Mouse (Mus musculus) left cerebral cortex, postnatal 10 days (tissue): ENCODE measurements at regions not wholly inside any gene's neighbourhood (a gene's known extent, or its start where the extent isn't known, plus 50 kb on each side); places are given as distances from the start of the nearest gene placed in this dataset.
A peak's percentile ranks its signal among the peaks of the same experiment; 100 is the strongest.

Experiments
- DNase-seq, 2 experiments: peaks; one replicate each; pipeline ENCODE4 v3.0.0; 2021 to 2022; ENCODE audit warnings: low spot score in 2 of 2, mixed read lengths in 1 of 2; ENCODE audit errors: extremely low spot score in 1 of 2
- intact Hi-C: fragments of 180-260 bp; cut with DNase I; formaldehyde crosslinking; loops from one replicate; pipeline ENCODE4 v1.15.1; 2025

- no peak for DNase-seq
- intact Hi-C loops, result no loop called here
These were observed 501.2 kb upstream of the Tbx3 start for GRCm38 (mm10) chr5:119169274-119169673.

GRCm38 (mm10) chr5:119171626-119172025 lies 498.8 kb upstream of the Tbx3 start:
- intact Hi-C loops, result no loop called here

GRCm38 (mm10) chr5:119178805-119179204 lies 491.7 kb upstream of the Tbx3 start:
- intact Hi-C loops, result no loop called here
- DNase-seq, result no peak

More at GRCm38 (mm10) chr5:119171626-119172025, 498.8 kb upstream of the Tbx3 start:
- DNase-seq, result no peak

- intact Hi-C loops, result no loop called here
These were observed 486.9 kb upstream of the Tbx3 start for GRCm38 (mm10) chr5:119183545-119184047.

GRCm38 (mm10) chr5:119186611-119187010 lies 483.9 kb upstream of the Tbx3 start:
- intact Hi-C loops, result no loop called here
- no peak for DNase-seq

More at GRCm38 (mm10) chr5:119183545-119184047, 486.9 kb upstream of the Tbx3 start:
- no peak for DNase-seq

GRCm38 (mm10) chr5:119188476-119188875 lies 482.0 kb upstream of the Tbx3 start:
- DNase-seq, result no peak
- intact Hi-C loops, result no loop called here

GRCm38 (mm10) chr5:119193699-119194681 lies 476.5 kb upstream of the Tbx3 start:
- intact Hi-C loops, result no loop called here
- peak in 1 of 2 experiments; percentile 62 for DNase-seq

GRCm38 (mm10) chr5:119199906-119200305 lies 470.6 kb upstream of the Tbx3 start:
- intact Hi-C loops, result no loop called here
- DNase-seq, result no peak

GRCm38 (mm10) chr5:119201251-119201650 lies 469.2 kb upstream of the Tbx3 start:
- intact Hi-C loops, result no loop called here
- no peak for DNase-seq

GRCm38 (mm10) chr5:119204736-119205135 lies 465.7 kb upstream of the Tbx3 start:
- DNase-seq, result no peak
- intact Hi-C loops, result no loop called here

- peak in 1 of 2 experiments; percentile 46 for DNase-seq
- intact Hi-C loops, result no loop called here
These were observed 462.4 kb upstream of the Tbx3 start for GRCm38 (mm10) chr5:119208077-119208476.

- peak in 1 of 2 experiments; percentile 16 for DNase-seq
- intact Hi-C loops, result no loop called here
These were observed 457.3 kb upstream of the Tbx3 start for GRCm38 (mm10) chr5:119213196-119213595.

GRCm38 (mm10) chr5:119213692-119214357 lies 456.6 kb upstream of the Tbx3 start:
- intact Hi-C loops, result no loop called here
- DNase-seq, result no peak

GRCm38 (mm10) chr5:119214937-119215336 lies 455.5 kb upstream of the Tbx3 start:
- DNase-seq, result no peak
- intact Hi-C loops, result no loop called here

GRCm38 (mm10) chr5:119215364-119215763 lies 455.1 kb upstream of the Tbx3 start:
- no peak for DNase-seq
- intact Hi-C loops, result no loop called here

GRCm38 (mm10) chr5:119216146-119216545 lies 454.3 kb upstream of the Tbx3 start:
- DNase-seq, result no peak
- intact Hi-C loops, result no loop called here

- intact Hi-C loops, result no loop called here
These were observed 453.4 kb upstream of the Tbx3 start for GRCm38 (mm10) chr5:119217077-119217476.

GRCm38 (mm10) chr5:119228691-119229090 lies 441.8 kb upstream of the Tbx3 start:
- intact Hi-C loops, result no loop called here
- no peak for DNase-seq

More at GRCm38 (mm10) chr5:119217077-119217476, 453.4 kb upstream of the Tbx3 start:
- DNase-seq, result no peak

GRCm38 (mm10) chr5:119232941-119233340 lies 437.5 kb upstream of the Tbx3 start:
- intact Hi-C loops, result no loop called here
- DNase-seq, result no peak

GRCm38 (mm10) chr5:119235884-119236283 lies 434.6 kb upstream of the Tbx3 start:
- intact Hi-C loops, result no loop called here
- DNase-seq, result no peak
